Mouse (Mus musculus): ENCODE data around the gene Gcsam.
A peak's percentile ranks its signal among the peaks of the same experiment; 100 is the strongest.

Gene Gcsam

GRCm38 (mm10) chr16:45610267-45610666 lies at the start of gene Gcsam:
Gcsam (plus strand) TSS chr16:45610380.
- DNase-seq (ENCODE audit: extremely low read depth, insufficient read length, low spot score), result no peak

DNA sequence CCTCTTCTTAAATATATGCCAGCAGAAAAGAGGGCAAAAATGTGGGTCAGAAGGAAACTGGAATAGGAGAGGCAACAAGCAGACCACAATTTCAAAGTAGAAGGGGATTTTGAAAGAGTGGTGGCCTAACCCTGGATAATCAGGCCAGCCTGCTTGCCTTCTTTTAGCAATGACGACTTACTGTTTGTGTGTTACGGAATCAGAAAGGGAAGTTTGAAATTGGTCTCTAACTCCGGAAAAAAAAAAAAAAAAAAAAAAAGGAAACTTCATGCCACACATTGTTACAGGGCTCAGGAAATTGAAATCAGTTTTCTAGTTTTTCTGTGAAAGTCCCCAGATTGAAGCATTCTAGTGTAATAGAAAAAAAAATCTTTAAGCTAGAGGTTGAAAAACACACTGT lies 48.4 kb upstream of the Gcsam start:
- no peak for DNase-seq (ENCODE audit: extremely low read depth, insufficient read length, low spot score)

DNA sequence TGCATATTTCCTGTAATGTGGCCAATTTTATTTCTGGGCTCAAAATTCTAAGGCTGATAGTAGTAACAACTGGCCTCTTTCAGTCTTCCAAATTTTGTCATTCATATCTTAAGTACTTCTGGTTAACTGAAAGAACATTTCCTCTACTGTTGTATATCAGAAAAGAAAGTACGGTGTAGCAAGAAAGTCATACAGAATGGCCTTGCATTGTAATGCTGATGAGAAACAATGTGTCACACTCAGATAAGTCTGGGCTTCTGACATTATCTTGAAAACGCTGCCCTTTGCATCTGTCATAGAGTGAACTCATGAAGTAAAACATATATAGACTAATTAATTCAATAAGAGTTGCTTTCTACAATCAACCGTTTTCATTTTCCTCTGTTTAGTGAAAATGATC lies 37.9 kb upstream of the Gcsam start:
- DNase-seq (ENCODE audit: extremely low read depth, insufficient read length, low spot score), result no peak

DNA sequence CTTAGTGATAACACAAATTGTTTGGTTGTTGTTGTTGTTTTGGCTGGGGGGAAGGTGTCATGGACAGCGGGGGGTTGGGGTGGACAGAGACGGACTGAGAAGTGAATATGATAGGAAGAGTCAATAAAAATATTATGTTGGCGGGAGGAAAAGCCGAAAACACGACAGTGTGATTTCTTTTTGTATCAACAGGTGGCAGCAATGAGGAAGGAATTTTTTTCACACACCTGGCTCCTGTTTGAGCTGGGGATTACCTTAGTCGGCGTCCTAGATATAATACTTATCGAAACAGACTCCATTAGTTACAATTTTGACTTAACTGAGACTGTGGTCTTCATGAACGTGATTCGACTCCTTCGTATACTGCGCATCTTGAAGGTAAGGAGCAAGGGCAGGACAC lies 30.3 kb upstream of the Gcsam start:
- DNase-seq (ENCODE audit: extremely low read depth, insufficient read length, low spot score), result no peak

DNA sequence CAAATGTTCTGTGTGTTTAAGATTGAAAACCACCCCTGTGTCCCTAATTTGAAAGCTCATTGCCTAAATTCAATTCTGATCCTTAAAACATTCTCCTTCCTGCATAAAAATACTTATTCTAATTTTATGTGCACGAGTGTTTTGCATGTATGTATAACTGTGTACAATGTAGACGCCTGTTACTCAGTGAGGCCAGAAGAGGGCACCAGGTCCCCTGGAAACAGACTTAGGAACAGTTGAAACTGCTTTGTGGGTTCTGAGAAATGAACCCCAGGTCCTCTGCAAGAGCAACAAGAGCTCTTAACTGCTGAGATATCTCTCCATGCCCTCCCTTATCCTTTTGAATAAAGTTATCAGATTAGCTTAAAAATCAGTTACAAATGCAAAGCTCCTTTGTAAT lies 27.7 kb upstream of the Gcsam start:
- no peak for DNase-seq (ENCODE audit: extremely low read depth, insufficient read length, low spot score)

DNA sequence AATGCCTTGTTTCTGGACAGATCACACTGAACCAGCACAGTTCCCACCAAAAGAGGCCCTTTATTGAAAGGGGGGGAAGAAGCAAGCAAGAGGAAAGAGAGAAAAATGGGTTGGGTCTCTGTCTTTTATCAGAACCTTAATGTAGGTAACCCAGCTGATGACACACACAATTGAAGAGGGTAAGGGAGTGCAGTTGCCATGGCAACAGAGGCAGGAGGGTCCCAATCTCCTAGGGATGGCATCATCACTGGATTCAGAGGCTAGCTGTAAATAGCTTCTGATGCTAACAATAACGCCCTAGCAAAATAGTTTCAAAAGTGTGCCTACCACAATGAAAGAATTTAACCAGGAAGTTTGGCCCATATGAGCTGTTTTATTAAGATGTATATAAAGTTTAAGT lies 16.5 kb upstream of the Gcsam start:
- no peak for DNase-seq (ENCODE audit: extremely low read depth, insufficient read length, low spot score)

DNA sequence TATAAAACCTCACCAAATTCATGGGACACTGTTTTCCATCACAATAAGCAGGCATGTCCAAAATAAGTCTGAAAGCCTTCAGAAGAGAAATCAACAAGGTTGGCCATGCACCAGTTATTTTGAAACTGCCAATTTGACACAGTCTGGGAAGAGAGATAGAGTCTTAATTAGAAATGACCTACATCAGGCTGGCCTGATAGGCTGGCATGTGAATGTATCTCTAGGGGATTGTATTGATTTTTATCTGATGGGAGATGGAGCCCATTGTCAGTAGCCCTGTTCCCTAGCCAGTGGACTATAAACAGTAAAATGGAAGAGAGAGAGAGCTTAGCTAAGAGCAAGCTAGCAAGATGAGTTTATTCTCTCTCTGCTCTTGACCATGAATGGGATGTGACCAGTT lies 14.7 kb upstream of the Gcsam start:
- no peak for DNase-seq (ENCODE audit: extremely low read depth, insufficient read length, low spot score)

GRCm38 (mm10) chr16:45608481-45608954 lies 1.7 kb upstream of the Gcsam start:
- DNase-seq (ENCODE audit: extremely low read depth, insufficient read length, low spot score), result peak; percentile 4

- DNase-seq (ENCODE audit: extremely low read depth, insufficient read length, low spot score), result peak; percentile 2
These were observed 880 bp upstream of the Gcsam start for GRCm38 (mm10) chr16:45609300-45609699.

- DNase-seq (ENCODE audit: extremely low read depth, insufficient read length, low spot score), result no peak
These were observed 3.1 kb downstream of the Gcsam start for GRCm38 (mm10) chr16:45613247-45613646.

DNA sequence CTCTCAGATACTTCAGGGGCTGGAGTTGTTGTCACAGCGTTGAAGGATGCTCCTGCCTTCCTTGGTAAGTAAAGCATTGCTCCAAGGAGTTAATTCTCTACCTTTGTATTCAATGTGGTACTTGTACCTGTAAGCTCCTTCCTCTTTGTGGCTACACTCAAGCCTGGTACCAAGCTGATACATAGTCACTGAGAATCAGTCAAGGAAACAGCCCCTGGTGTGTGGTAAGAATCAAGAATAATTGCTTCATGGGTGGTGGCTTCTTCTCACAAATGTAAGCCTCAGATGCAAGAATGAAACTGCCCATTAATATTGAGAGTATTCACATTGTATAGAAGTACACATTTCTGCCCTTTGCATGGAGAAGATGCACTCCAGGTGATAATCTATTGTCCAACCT lies 5.8 kb downstream of the Gcsam start:
- no peak for DNase-seq (ENCODE audit: extremely low read depth, insufficient read length, low spot score)

GRCm38 (mm10) chr16:45619751-45620375 lies 9.7 kb downstream of the Gcsam start:
- DNase-seq (ENCODE audit: extremely low read depth, insufficient read length, low spot score), result no peak

DNA sequence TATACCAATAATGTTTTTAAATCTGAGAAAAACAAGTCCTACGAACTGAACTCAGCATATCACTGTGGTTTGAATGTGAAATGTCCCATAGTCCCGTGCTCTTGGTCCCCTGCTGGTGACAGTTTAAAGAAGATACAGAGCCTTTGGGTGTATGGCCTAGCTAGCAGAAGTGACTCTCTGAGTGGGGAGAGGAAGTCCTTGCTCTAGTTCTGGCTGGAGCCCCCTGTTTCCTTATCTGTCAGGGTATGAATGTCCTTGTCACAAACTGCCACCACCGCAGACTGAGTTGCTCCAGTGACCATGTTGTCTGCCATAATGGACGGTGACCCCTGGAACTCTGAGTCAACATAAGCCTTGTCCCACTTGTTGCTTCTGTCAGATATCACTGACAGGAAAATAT lies 13.1 kb downstream of the Gcsam start:
- DNase-seq (ENCODE audit: extremely low read depth, insufficient read length, low spot score), result no peak

GRCm38 (mm10) chr16:45624791-45625190 lies 14.6 kb downstream of the Gcsam start:
- DNase-seq (ENCODE audit: extremely low read depth, insufficient read length, low spot score), result no peak

- DNase-seq (ENCODE audit: extremely low read depth, insufficient read length, low spot score), result no peak
These were observed 15.2 kb downstream of the Gcsam start for GRCm38 (mm10) chr16:45625342-45625741.

DNA sequence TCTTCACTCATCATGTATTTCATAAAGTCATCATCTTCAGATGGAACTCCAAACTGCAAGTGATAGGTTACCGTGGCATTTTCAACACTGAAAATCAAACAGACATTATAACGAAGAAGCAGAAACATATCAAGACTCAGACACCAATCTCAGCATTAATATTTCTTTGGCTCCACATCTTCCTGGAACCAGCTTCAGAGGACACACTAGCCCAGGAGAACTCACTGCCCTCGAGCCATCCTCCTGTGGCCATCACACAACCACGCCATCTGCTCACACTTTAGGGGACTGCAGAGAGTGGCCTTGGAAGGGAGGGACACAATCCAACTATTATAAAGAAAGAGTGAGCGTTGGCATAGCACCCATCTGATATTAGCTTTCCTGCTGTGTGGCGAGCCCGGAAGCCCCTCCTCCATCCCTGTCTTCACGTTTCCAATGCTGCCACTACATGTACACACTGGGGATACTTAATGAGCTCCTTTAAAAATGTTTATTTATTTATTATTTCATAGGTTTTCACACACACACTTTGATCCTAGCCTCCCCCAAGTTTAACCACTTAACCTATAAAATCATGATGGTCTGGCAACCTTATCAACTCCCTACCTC lies 19.4 kb downstream of the Gcsam start:
- no peak for DNase-seq (ENCODE audit: extremely low read depth, insufficient read length, low spot score)

GRCm38 (mm10) chr16:45630347-45630960 lies 20.3 kb downstream of the Gcsam start:
- no peak for DNase-seq (ENCODE audit: extremely low read depth, insufficient read length, low spot score)

DNA sequence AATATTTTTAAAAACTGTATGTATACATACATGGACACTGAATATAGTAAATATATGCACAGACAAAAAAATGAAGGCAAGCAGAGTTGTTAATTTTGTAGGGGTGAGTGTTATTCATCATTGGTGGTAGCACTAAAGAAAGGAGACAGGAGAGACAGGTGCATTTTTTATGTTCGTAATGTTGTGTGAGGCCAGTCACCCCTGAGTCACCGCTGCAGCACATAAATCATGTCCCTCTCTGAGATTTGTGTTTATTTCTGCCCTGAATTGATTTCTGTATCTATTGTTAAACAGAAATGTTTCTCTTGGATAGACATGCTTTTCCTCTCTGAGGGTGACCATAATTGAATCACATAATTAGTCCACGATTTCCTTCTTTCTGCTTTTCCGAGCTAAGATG lies 22.2 kb downstream of the Gcsam start:
- no peak for DNase-seq (ENCODE audit: extremely low read depth, insufficient read length, low spot score)

GRCm38 (mm10) chr16:45635826-45636225 lies 25.6 kb downstream of the Gcsam start:
- no peak for DNase-seq (ENCODE audit: extremely low read depth, insufficient read length, low spot score)

DNA sequence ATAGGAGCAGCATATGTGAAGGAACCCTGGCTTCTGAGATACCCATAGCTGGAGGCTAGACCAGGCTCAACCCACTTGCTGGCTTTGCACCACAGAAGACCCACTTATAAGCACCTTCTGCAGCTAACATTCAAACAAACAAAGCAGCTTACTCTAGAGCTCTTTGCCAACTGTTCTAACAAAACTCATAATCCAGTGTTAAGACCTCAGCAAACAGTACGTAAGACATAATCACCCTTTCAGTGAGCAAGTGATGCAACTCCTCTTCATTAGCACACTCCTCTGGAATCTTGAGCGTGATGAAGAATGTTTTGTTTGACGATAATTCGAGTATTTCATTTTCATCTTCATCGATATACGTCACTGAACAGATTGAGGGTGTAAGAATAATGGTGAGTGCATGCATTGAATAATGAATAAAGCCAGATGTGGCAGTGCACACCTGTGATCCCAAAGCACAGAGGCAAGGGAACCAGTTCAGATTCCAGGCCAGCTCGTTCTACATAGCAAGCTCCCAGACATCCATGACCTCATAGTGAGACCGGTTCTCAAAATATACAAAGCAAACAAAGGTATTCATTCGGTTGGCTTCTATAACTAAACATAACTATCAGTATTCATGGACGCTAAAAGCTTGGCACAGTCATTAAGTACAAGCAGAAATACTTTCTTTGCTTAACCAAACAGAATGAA lies 30.0 kb downstream of the Gcsam start:
- no peak for DNase-seq (ENCODE audit: extremely low read depth, insufficient read length, low spot score)

- DNase-seq (ENCODE audit: extremely low read depth, insufficient read length, low spot score), result no peak
These were observed 31.1 kb downstream of the Gcsam start for GRCm38 (mm10) chr16:45641301-45641700.

GRCm38 (mm10) chr16:45643944-45644343 lies 33.8 kb downstream of the Gcsam start:
- no peak for DNase-seq (ENCODE audit: extremely low read depth, insufficient read length, low spot score)

Measured in 3134 (cell line).